Comparison of ENCODE assay signal across 19 mouse cellular contexts in genomic region chr9:66999698-67000097, GRCm38 (mm10). TPM values are rescaled to one million over a fixed set of nuclear protein-coding genes. Genes with fewer than 3 reads are reported as not detected.
DNase-seq lines count a peak whose midpoint lies in the region; ATAC-seq lines count a peak whose summit lies in the region.
"Had no signal": no experiment of that assay in that cellular context is flagged by ENCODE, and none has a peak within 500 bp of the region (broad histone marks: within the 10 kb centered on the region; RNA-seq: fewer than 3 reads in every experiment).

No protein-coding gene starts in this region.

- no peak for DNase-seq in forebrain, embryonic 10.5 days (ENCODE audit: extremely low spot score, low spot score)
- DNase-seq in layer of hippocampus, postnatal 14 days (ENCODE audit: low spot score in 2 of 2), result peak; percentile 46 to 49
- no peak for DNase-seq in layer of hippocampus, adult 9-11 months
- DNase-seq in brain, adult 2 months (ENCODE audit: low read depth, low spot score), result peak; percentile 50
- no peak for DNase-seq in thymus, postnatal 36 days
- DNase-seq in kidney, postnatal 4 days, result no peak
- DNase-seq: adrenal gland, adult 8-10 months; adrenal gland, postnatal 36 days; cerebellum, adult 18-20 months; cerebellum, adult 9-11 months; gastrocnemius, postnatal 14 days; heart, adult 2 months; heart, postnatal 14 days had no signal

- no peaks in the 10 kb centered on the region for H3K9me3 ChIP-seq in forebrain, embryonic 15.5 days
- H3K9me3 ChIP-seq in forebrain, embryonic 10.5 days, result no peaks in the 10 kb centered on the region
- H3K9me3 ChIP-seq: embryonic facial prominence, embryonic 10.5 days; heart, embryonic 15.5 days; hindbrain, embryonic 13.5 days had no signal

- peak; percentile 57; the same call in 1 of the 2 replicates for ATAC-seq in forebrain, embryonic 15.5 days (replicated peaks)
- ATAC-seq: hindbrain, postnatal 0 days had no signal

- H3K27ac ChIP-seq in forebrain, embryonic 15.5 days (replicated peaks), result no peak overlapping the region
- H3K27ac ChIP-seq in forebrain, embryonic 10.5 days, result no peak overlapping the region
- H3K27ac ChIP-seq: embryonic facial prominence, embryonic 10.5 days; heart, adult 2 months; heart, embryonic 15.5 days; hindbrain, embryonic 13.5 days; hindbrain, postnatal 0 days had no signal

- H3K4me2 ChIP-seq in forebrain, embryonic 15.5 days (replicated peaks), result no peak overlapping the region
- H3K4me2 ChIP-seq: heart, embryonic 11.5 days; heart, embryonic 15.5 days; hindbrain, embryonic 13.5 days had no signal

- H3K4me1 ChIP-seq in forebrain, embryonic 15.5 days, result no peaks in the 10 kb centered on the region
- H3K4me1 ChIP-seq in forebrain, embryonic 10.5 days, result 0 out of 2 replicates have a peak, but pooled peaks cover 10% of the 10 kb centered on the region

- no peaks in the 10 kb centered on the region for H3K27me3 ChIP-seq in forebrain, embryonic 15.5 days
- no peaks in the 10 kb centered on the region for H3K27me3 ChIP-seq in forebrain, embryonic 10.5 days (ENCODE audit: poor library complexity, severe bottlenecking)
- H3K27me3 ChIP-seq: heart, embryonic 15.5 days; hindbrain, embryonic 13.5 days had no signal

- no peak overlapping the region for H3K9ac ChIP-seq in forebrain, embryonic 15.5 days (replicated peaks)
- H3K9ac ChIP-seq: heart, embryonic 15.5 days; hindbrain, embryonic 13.5 days had no signal

- no peak overlapping the region for H3K4me3 ChIP-seq in forebrain, embryonic 15.5 days
- H3K4me3 ChIP-seq in forebrain, embryonic 10.5 days, result no peak overlapping the region
- H3K4me3 ChIP-seq: embryonic facial prominence, embryonic 10.5 days; heart, adult 2 months; heart, embryonic 15.5 days; hindbrain, embryonic 13.5 days had no signal

- H3K36me3 ChIP-seq in forebrain, embryonic 15.5 days, result no peaks in the 10 kb centered on the region
- no peaks in the 10 kb centered on the region for H3K36me3 ChIP-seq in forebrain, embryonic 10.5 days (replicated peaks)
- H3K36me3 ChIP-seq: embryonic facial prominence, embryonic 10.5 days; heart, embryonic 15.5 days; hindbrain, embryonic 13.5 days had no signal

- 79% methylated on average over 8 of the region's 8 CpGs for WGBS in forebrain, embryonic 15.5 days
- WGBS in forebrain, embryonic 10.5 days, result 93% methylated on average over 8 of the region's 8 CpGs

RNA-seq across cellular contexts. Expression of gene Lactb, which starts 24.4 kb away (rescaled TPM):
- polyA plus RNA-seq in forebrain, embryonic 15.5 days (2015; fragmentation: Nextera tagmentation; extraction: Ambion mirVana), result 9.6 and 9.7 TPM in 2 replicates
- 9.2 and 9.6 TPM in 2 replicates for polyA plus RNA-seq in forebrain, embryonic 10.5 days (2016; fragmentation: Nextera tagmentation; extraction: Ambion mirVana)
- total RNA-seq in layer of hippocampus, postnatal 14 days (2021), result 10 to 100 TPM; 15.2 to 18.0 TPM

RNA-seq across cellular contexts. Expression of gene Tpm1, which starts 49.5 kb away (rescaled TPM):
- polyA plus RNA-seq in forebrain, embryonic 15.5 days (2015; fragmentation: Nextera tagmentation; extraction: Ambion mirVana), result 118 and 121 TPM in 2 replicates
- polyA plus RNA-seq in forebrain, embryonic 10.5 days (2016; fragmentation: Nextera tagmentation; extraction: Ambion mirVana), result 334 and 342 TPM in 2 replicates
- 100 to 1,000 TPM; 230 to 252 TPM for total RNA-seq in layer of hippocampus, postnatal 14 days (2021)

RNA-seq across cellular contexts. Expression of gene Rps27l, which starts 53.8 kb away (rescaled TPM):
- polyA plus RNA-seq in forebrain, embryonic 15.5 days (2015; fragmentation: Nextera tagmentation; extraction: Ambion mirVana), result 333 and 363 TPM in 2 replicates
- 818 and 845 TPM in 2 replicates for polyA plus RNA-seq in forebrain, embryonic 10.5 days (2016; fragmentation: Nextera tagmentation; extraction: Ambion mirVana)
- total RNA-seq in layer of hippocampus, postnatal 14 days (2021), result 10 to 100 TPM; 49.5 to 53.1 TPM

Comparison
In these comparisons a context has a peak if more than half of its experiments do, and no peak if none do; other contexts are left out.
1. DNase-seq: peak in layer of hippocampus, postnatal 14 days (2 of 2) and brain, adult 2 months (single experiment); none in forebrain, embryonic 10.5 days (single experiment), layer of hippocampus, adult 9-11 months (single experiment), thymus, postnatal 36 days (0 of 2) and kidney, postnatal 4 days (0 of 2).